Mouse (Mus musculus): ENCODE results near the gene Hnf4a. TPM values are rescaled to one million over a fixed set of nuclear protein-coding genes. Genes with fewer than 3 reads are reported as not detected.

The Hnf4a gene
- total RNA-seq, 1 experiment from 2014 or later, result not detected

DNA sequence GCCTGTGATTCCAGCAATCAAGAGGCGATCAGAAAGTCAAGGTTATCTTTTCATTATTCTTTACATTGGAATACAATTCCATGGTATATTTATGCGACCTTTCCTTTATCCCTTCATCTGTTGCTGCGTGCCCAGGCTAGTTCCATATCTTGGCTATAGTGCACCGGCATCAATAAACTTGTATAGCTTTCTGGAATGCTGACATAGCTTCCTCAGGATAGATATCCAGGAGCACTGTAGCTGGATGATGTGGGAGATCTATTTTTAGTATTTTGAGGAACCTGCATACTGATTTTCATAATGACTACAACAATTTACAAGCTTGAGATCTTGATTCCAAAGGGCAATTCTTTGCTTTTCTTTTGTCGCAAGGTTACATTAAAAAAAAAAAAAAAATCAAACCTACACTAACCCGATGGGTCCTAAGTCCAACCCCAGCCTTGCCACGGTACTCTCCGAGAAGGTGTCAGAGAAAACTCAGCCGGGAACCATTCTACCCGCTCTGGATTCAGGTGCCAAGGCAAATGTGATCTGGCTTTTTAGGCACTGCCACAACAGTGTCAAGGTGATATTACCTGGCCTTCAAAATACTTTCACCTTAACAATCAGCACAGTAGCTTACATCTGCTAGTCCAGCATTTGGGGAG is 87.2 kb downstream of the Hnf4a start:
- DNase-seq, result no peak

DNA sequence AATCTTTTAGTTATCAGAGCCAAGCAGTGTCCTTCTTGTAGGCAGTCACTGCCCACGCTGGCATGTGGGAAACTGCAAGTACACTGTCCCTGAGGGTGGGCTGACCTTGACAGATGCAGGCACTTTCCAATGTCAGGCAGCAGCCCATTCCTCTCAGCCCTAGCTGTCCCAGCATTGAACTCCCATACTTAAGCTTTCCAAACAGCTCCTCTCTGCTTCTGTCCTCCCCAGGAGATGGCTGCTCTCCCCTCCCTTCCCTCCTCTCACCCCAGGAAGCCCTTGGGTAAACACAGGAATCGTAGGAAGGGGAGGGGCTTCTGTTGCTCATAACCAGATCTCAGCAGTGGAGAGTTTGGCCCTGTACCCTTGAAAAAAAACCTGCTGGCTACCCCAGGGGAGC is 88.5 kb downstream of the Hnf4a start:
- peak; percentile 28 for DNase-seq

DNA sequence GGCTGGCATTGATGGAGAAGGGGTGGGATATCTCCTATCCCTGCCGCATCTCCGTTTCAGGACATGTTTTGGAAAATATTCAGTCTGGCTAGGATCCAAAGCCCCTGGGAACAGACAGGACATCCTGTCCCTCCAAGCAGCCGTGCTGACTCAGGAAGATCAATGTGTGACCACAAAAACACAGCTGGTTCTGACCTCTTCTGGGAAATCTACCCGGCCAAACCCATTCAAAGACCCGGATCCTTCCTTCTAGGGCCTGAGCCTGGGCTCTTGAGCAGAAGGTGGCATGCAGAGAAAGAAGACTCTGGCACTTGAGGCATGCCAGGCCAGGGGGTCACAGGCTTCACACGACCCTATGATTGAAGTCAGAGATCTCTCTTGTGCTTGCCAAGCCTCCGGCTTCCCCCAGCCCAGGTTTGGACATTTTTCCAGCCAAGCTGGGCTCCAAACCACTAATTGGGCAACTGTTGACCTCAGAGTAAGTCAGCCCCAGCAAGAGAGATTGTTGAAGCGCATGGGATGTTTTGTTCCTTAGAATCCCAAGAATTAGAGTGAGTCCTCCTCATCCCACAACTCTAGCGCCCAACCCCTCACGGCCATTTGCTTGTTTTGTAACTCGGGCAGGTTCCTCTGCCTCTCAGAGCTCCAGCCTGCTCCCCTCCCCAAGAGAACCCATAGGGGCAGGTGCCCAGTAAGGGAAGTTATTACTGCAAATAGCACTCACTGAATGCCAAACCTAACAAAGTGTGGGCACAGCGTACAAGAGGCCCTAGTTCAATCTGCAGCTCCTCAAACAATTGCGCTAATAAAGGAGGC is 89.7 kb downstream of the Hnf4a start:
- no peak for DNase-seq

- DNase-seq, result no peak
Measured at GRCm38 (mm10) chr2:163596873-163597155, 90.2 kb downstream of the Hnf4a start.

GRCm38 (mm10) chr2:163597661-163598060 is 91.1 kb downstream of the Hnf4a start:
- DNase-seq, result peak; percentile 49

- DNase-seq, result peak; percentile 72
Measured at GRCm38 (mm10) chr2:163599226-163599625, 92.6 kb downstream of the Hnf4a start.

DNA sequence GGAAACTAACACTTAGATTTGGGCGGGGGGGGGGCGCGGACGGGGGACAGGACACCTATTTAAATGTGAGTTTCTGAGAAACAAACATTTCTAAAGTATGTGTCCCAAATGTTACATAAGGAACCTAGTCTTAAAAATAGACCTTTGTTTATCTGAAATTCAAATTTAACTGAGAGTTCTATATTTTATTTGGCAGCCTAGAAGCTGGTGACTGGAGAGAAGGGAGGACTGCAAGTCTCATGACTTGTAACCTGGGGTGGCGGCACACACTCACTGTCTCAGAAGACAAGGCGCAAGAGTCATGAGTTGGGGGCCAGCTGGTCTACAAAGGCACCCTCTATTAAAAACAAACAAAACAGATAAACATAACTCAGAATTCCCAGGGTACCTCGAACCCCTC is 94.5 kb downstream of the Hnf4a start:
- no peak for DNase-seq

DNA sequence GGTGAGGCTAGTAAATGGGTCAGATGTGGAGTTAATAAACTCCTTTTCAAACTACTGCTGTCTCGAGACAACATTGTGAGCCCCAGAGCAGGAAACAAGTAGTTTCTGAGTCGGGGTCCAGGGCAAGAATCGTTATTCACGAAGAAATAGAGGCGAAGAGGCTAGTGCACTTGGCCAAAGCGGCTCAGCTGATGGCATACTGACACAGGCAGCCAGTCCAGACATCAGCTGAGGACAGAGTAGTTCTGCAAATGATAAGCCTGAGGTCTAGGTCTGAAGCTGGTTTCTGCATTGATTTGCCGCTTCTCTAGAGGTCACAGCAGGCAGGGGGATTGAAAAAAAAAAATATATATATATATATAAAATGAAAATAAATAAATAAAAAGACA is 95.1 kb downstream of the Hnf4a start:
- DNase-seq, result no peak

DNA sequence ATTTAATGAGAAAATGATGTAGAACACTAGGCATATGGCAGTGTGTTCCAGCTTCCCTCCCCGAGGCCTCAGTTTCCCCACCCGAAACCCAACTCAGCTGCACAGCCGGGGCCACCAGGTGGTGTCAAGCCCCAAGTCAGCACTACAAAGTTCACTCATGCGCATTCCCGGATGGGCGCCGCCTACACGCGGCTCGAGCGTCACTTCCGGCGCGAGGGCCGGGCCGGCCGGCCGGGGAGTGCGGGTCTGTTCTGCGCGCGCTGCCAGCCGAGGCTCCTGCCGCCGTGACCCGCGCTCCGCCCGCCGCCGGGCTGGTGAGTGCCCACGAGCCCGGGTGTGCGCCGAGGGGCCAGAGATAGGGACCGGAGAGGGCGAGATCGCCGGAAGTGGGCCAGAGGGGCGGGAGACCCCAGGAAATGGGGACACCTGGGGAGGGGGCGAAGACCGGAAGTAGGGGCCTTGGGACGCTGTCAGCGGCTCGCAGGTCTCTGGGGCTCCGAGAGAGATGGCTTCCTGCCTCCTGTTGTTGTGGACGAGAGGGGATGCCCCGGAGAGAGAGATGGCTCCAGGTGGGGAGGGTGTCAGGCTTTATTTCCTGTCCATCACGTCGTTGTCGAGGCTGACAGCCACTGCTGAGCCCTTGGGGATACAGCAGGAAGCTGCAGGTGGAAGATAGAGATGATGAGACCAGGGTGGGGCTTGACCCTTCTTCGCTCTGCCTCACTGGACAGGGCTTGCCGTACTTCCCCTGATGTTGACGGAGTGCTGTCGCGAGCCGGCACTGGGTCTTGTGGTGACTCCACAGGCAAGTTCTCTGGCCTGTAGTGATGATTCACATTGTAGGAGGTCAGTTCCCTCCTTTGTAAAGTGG is 95.7 kb downstream of the Hnf4a start, which contains the start of gene Ttpal:
TSS of gene Ttpal (plus strand) at position 214 of the 871 bp plus-strand sequence.
- DNase-seq, result peak; percentile 87

GRCm38 (mm10) chr2:163606161-163606560 is 99.6 kb downstream of the Hnf4a start:
- no peak for DNase-seq

GRCm38 (mm10) chr2:163608008-163608407 is 101.4 kb downstream of the Hnf4a start:
- DNase-seq, result no peak

DNA sequence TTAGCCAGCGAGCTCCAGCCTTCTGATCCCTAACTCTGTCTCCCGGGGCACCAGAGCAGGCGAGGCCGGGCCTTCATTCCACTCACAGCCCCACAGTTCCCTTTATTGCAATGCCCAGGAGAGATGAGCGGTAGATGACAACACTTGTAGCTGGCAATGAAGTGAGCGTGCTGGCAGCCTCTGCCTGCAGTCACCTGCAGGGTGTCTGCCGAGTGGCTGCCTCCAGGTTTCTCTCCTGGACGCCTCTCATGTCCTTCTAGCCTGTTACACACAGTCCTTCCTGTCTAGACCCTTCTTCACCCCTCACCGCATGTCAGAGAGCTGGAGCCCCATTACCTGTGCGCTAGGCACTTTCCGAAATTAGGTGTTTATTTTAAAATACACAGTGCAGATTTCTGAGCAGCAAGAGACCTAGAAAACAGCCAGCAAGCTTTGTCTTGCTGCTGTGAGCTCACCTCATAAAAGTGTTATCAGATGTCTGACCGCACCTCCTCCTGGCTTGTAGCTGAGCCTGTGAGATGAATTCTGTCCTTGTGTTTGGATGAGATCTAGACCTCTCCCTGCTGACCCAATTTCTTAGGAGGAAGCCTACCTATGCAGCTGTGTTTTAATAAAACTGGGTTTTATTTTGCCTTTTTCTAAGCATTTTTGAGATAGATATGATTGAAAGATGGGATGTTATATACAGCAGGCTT is 102.8 kb downstream of the Hnf4a start:
- DNase-seq, result no peak

GRCm38 (mm10) chr2:163611176-163611575 is 104.6 kb downstream of the Hnf4a start:
- no peak for DNase-seq

DNA sequence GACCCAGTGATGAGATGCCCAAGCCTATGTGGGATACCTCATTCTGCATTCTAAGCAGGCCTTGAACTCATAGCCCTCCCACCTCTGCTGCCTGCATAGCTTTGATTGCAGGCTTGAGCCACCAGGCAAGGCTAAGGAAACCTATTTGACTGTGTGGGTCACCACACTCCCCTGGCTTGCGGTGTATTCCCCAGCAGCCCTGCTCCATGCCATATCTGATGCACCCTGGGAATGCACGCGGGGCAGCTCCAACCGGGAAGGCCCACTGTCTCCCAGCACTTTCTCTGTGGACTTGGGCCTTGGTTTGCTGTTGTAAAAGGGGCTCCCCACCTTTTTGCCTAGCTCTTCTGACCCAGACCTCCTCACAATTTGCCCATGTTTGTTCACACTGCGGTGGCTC is 106.6 kb downstream of the Hnf4a start:
- DNase-seq, result no peak

GRCm38 (mm10) chr2:163613990-163614389 is 107.4 kb downstream of the Hnf4a start:
- no peak for DNase-seq

DNA sequence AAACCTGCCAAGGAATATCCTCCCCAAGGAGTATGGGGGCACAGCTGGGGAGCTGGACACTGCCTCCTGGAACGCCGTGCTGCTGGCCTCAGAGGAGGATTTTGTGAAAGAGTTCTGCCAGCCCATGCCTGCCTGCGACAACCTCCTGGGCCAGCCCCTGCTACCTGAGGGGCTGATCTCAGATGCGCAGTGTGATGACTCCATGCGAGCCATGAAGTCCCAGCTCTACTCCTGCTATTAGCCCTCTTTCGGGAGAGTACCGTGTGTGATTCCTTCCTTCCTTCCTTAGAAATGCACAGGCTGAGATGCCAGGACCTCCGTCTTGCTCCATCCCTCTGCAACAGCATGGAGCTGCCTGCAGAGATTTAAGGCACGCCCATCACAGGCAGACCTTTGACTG is 108.8 kb downstream of the Hnf4a start:
- no peak for DNase-seq

- no peak for DNase-seq
Measured at GRCm38 (mm10) chr2:163615906-163616651, 109.5 kb downstream of the Hnf4a start.

- no peak for DNase-seq
Measured at GRCm38 (mm10) chr2:163616652-163617227, 110.1 kb downstream of the Hnf4a start.

- no peak for DNase-seq
Measured at GRCm38 (mm10) chr2:163617232-163617863, 110.7 kb downstream of the Hnf4a start.

DNA sequence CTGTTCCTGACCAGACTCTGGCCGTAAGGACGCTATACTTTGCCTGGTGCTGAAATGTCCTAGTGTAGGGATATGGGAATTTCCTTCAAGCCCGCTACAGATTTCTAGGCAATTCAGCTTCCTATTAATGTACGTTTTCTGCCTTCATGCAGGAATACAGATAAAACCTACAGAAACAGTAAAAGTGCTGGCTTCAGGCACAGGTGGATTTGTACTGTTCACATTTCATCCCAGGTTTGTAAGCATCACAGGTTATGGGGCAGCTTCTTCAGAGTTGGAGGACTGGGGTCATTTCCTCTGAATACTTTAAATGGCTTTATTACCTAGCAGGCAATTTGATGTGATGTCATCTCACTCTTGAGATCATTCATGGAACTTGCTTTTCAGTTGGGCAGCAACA is 111.3 kb downstream of the Hnf4a start:
- no peak for DNase-seq

GRCm38 (mm10) chr2:163620451-163620850 is 113.8 kb downstream of the Hnf4a start:
- DNase-seq, result no peak
